Mouse (Mus musculus) neural tube, embryonic 14.5 days (tissue): ENCODE data around the gene Oxnad1. TPM values are rescaled to one million over a fixed set of nuclear protein-coding genes. Genes with fewer than 3 reads are reported as not detected.
"Not testable (repeated sequence)": the region's sequence is repeated elsewhere in the genome, so short reads cannot be mapped to it uniquely, and the experiment has no call there.

Source experiments
- ATAC-seq: fragments of 200-750 bp; cut with Nextera tagmentation; 2 replicates; pipeline ENCODE4 v1.8.0; 2017; ENCODE audit warnings: low read depth, mild to moderate bottlenecking, moderate TSS enrichment, moderate library complexity
- H3K27ac ChIP-seq: fragments of 300-500 bp; sonication (generic); 2 replicates; pipeline ENCODE4 v1.5.1; 2014; ENCODE audit warnings: low read depth, mild to moderate bottlenecking, control low read depth, low read length, moderate library complexity, mixed read lengths
- H3K27me3 ChIP-seq: fragments of 300-500 bp; sonication (generic); 2 replicates; pipeline ENCODE4 v1.6.1; 2014; ENCODE audit warnings: low read length; ENCODE audit not compliant: control insufficient read depth, insufficient read depth
- H3K36me3 ChIP-seq: fragments of 300-500 bp; sonication (generic); 2 replicates; pipeline ENCODE4 v1.6.1; 2014; ENCODE audit warnings: low read length, mixed read lengths; ENCODE audit not compliant: control insufficient read depth, insufficient read depth
- H3K4me1 ChIP-seq: fragments of 300-500 bp; sonication (generic); 2 replicates; pipeline ENCODE4 v1.6.1; 2014; ENCODE audit warnings: low read length; ENCODE audit not compliant: control insufficient read depth, insufficient read depth
- H3K4me2 ChIP-seq: fragments of 300-500 bp; sonication (generic); 2 replicates; pipeline ENCODE4 v1.6.1; 2014; ENCODE audit warnings: mild to moderate bottlenecking, low read depth, low read length, control low read depth
- H3K4me3 ChIP-seq: fragments of 300-500 bp; sonication (generic); 2 replicates; pipeline ENCODE4 v1.5.1; 2014; ENCODE audit warnings: low read depth, low read length, control low read depth, mixed read lengths
- H3K9ac ChIP-seq: fragments of 300-500 bp; sonication (generic); replicated peaks from 2 replicates; pipeline ENCODE4 v1.6.1; 2014; ENCODE audit warnings: low read depth, mild to moderate bottlenecking, control low read depth, low read length, mixed read lengths
- H3K9me3 ChIP-seq: fragments of 300-500 bp; sonication (generic); 2 replicates; pipeline ENCODE4 v1.6.1; 2016; ENCODE audit warnings: low read length; ENCODE audit not compliant: control insufficient read depth
- WGBS: fragments of 180-500 bp; shearing (Covaris S2); extraction: QIAGEN DNeasy Blood & Tissue Kit; methylation state at CpG from one replicate; pipeline ENCODE4 v1.1.7; 2014; 5-methylcytosine and 5-hydroxymethylcytosine counted together
- polyA plus RNA-seq: library from polyadenylated mRNA; unstranded; fragments of >200 nt; fragmentation: Nextera tagmentation; extraction: Ambion mirVana; gene quantifications from 2 replicates; pipeline ENCODE4 v1.2.1, GENCODE M21; 2014

Oxnad1 gene
- polyA plus RNA-seq, 1 experiment from 2014 or later: 13.8 TPM

DNA sequence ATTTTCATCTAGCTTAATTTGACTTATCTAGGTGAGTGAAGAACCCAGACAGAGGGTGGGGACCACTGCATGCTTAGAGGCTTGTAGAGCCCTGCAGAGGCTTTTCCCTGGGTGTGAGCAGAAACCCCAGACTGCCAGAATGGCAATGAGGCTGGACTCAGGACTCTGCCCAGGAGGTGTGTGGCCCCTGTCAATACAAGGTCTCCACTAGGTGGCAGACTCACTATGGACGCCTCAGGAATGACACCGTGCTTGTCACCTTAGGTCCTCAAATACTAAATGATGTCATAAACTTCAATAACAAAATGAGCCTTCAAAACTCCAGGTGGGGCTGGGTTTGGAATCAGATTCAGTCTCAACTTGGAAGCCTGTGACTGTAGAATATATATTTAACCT, 36.7 kb downstream of the Oxnad1 start:
- Histone ChIP-seq H3K9me3 (no peaks in the 10 kb centered on the region), H3K4me1 (no peaks in the 10 kb centered on the region), H3K27me3 (no peaks in the 10 kb centered on the region), H3K9ac (no peak overlapping the region), H3K27ac (no peak overlapping the region), H3K36me3 (no peaks in the 10 kb centered on the region), H3K4me2 (no peak overlapping the region), H3K4me3 (no peak overlapping the region)
- no peak for ATAC-seq
- 63% methylated on average over 2 of the region's 2 CpGs for WGBS

DNA sequence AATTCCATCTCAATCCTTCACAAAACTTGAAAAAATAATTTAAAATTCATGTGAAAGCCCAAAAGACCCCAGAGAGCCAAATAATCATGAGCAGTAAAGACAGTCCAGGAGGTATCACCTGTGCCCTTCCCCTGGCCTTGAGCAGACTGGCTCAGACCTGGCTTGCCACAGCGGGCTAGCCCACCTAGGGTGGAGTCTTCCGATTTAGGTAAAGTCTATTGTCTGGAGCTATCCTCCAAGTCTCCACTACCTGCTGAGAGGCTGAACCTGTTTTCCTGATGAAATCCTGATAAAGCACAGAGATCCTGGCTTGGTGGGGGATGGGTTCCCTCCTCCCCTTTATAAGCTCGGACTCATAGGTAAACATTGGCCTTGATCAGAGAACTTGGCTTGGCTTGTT, 39.1 kb downstream of the Oxnad1 start:
- H3K36me3 ChIP-seq: no peaks in the 10 kb centered on the region
- H3K9me3 ChIP-seq: no peaks in the 10 kb centered on the region
- WGBS: 80% methylated on average over 3 of the region's 3 CpGs
- H3K4me2 ChIP-seq: no peak overlapping the region
- no peak overlapping the region for H3K9ac ChIP-seq
- no peak overlapping the region for H3K27ac ChIP-seq
- H3K27me3 ChIP-seq: no peaks in the 10 kb centered on the region
- H3K4me3 ChIP-seq: no peak overlapping the region
- no peak for ATAC-seq
- no peaks in the 10 kb centered on the region for H3K4me1 ChIP-seq

DNA sequence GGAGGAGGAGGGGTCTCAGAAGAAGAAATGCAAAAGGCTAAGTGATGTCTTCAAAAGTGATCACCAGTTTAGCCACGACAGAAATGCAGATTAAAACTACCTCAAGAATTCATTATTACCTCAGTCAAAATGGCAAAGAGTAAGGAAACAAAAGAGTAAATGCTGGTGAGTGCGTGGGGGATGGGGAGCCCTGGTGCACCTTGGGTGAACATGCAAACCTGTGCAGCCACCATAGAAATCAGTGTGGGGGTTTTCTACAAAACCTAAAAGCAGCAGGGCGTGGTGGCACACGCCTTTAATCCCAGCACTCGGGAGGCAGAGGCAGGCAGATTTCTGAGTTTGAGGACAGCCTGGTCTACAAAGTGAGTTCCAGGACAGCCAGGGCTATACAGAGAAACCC, 40.1 kb downstream of the Oxnad1 start:
- WGBS: 89% methylated on average over 5 of the region's 5 CpGs

DNA sequence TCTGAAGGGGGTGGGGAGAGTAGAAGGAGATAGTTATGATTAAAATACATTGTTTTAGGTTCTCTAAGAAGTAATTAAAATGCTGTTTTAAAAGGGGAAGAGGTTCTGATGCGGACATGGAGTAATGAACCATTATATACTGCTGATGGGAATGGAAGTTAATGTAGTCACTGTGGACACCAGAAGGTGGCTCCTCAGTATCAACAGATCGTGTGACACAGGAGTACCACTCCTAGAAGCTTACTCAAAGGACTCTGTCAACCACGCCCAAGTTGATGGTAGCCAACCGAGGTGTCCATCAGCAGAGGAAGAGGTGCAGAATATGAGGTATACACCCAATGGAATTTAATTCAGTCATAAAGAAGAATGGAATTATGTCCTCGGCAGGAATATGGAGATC, 43.2 kb downstream of the Oxnad1 start:
- Histone ChIP-seq H3K4me2 (no peak overlapping the region), H3K9me3 (no peaks in the 10 kb centered on the region), H3K4me3 (no peak overlapping the region), H3K36me3 (no peaks in the 10 kb centered on the region), H3K9ac (no peak overlapping the region), H3K27me3 (no peaks in the 10 kb centered on the region), H3K27ac (no peak overlapping the region), H3K4me1 (no peaks in the 10 kb centered on the region)
- no peak for ATAC-seq
- WGBS: 88% methylated on average over 5 of the region's 5 CpGs

More for the DNA sequence above, 40.1 kb downstream of the Oxnad1 start:
- not testable (repeated sequence) for H3K36me3 ChIP-seq, H3K4me1 ChIP-seq, H3K4me2 ChIP-seq, H3K9ac ChIP-seq, H3K9me3 ChIP-seq, H3K27me3 ChIP-seq, ATAC-seq, H3K27ac ChIP-seq, H3K4me3 ChIP-seq

DNA sequence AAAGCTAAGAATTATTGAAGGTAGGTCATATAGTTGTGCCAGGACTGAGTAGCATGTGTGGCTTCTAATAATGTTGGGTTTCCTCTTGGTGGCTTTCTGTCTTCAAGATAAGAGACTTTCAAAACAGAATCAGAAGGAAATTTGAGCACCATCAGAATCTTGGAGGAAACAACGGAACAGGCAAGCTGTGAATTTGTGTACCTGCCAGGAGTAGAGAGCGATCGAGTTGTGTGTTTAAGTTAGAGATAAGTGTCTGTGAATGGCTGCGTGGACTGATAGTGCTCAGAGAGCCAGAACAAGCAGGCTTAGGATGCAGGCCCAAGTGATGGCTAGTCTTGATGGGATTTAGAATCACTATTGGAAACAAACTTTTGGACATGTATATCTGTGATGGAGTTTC, 46.7 kb downstream of the Oxnad1 start:
- no peak for ATAC-seq
- Histone ChIP-seq H3K4me3 (no peak overlapping the region), H3K4me1 (no peaks in the 10 kb centered on the region), H3K27ac (no peak overlapping the region), H3K4me2 (no peak overlapping the region), H3K36me3 (no peaks in the 10 kb centered on the region), H3K9me3 (no peaks in the 10 kb centered on the region), H3K27me3 (no peaks in the 10 kb centered on the region), H3K9ac (no peak overlapping the region)
- 86% methylated on average over 4 of the region's 4 CpGs for WGBS

DNA sequence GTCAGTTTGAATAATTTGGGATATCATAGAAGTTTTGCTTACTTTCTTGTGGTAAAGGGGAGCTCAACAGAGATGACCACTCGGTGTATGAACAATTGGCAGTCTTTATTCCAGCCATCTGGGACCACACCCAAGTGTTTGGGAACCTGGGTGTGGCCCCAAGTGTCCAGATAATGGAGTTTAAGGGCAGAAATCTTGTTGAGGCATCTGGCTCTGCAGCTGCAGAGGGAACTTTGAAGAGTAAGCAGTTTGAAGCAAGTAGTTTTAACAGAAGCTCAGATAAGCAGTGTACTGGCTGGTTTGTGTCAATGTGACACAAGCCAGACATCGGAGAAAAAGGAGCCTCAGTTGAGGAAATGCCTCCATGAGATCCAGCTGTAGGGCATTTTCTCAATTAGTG, 49.1 kb downstream of the Oxnad1 start:
- H3K36me3 ChIP-seq: no peaks in the 10 kb centered on the region
- H3K27me3 ChIP-seq: no peaks in the 10 kb centered on the region
- H3K4me3 ChIP-seq: no peak overlapping the region
- ATAC-seq: no peak
- H3K4me2 ChIP-seq: no peak overlapping the region
- H3K9me3 ChIP-seq: no peaks in the 10 kb centered on the region
- WGBS: 88% methylated on average over 2 of the region's 2 CpGs
- H3K9ac ChIP-seq: no peak overlapping the region
- H3K4me1 ChIP-seq: no peaks in the 10 kb centered on the region
- H3K27ac ChIP-seq: no peak overlapping the region

DNA sequence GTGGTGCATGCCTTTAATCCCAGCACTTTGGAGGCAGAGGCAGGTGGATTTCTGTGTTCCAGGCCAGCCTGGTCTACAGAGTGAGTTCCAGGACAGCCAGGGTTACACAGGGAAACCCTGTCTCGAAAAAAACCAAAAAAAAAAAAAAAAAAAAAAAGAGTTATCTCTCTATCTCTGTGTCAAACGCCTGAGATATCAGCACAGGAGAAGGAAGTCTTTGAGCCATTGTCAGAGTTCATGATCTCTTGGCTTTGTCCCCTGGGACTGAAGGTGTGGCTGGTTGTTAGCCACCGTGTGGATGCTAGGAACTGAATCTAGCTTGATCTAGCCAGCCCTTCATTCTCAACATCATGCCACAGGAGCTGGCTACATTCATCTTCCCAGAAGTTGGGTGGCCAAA, 51.3 kb downstream of the Oxnad1 start:
- H3K9ac ChIP-seq, H3K36me3 ChIP-seq, H3K27ac ChIP-seq, H3K9me3 ChIP-seq, H3K4me1 ChIP-seq, H3K27me3 ChIP-seq, H3K4me2 ChIP-seq, H3K4me3 ChIP-seq, ATAC-seq: not testable (repeated sequence)
- 82% methylated on average over 3 of the region's 3 CpGs for WGBS

DNA sequence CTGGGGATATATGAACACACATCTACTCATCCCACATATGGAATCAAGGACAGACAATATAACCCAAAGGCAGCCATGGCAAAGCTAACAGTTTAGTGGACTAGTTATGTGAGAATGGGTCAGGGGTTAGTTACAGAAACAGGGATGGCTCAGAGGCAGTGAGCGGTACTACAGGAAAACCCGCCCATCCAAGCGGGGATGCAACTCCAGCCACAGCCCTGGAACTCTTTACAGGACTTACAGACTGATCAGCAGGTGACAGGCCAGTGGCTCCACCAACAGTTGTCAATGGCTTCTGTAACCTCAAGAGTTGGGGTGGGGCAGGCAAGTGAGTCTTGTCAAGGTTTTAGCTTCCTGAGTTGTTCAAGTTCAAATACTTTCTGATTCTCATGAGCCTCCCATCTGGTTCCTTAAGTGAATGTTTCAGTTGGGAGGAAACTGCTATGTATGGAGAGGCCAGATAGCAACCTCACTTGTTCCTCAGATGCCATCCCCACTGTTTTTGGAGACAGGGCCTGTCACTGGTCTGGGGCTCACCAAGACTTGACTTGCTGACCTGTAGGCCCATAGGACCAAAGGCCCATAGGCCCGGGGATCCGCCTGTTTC, 55.3 kb downstream of the Oxnad1 start:
- no peaks in the 10 kb centered on the region for H3K36me3 ChIP-seq
- H3K9ac ChIP-seq: no peak overlapping the region
- ATAC-seq: no peak
- no peaks in the 10 kb centered on the region for H3K27me3 ChIP-seq
- no peak overlapping the region for H3K4me2 ChIP-seq
- H3K27ac ChIP-seq: no peak overlapping the region
- H3K4me3 ChIP-seq: no peak overlapping the region
- H3K4me1 ChIP-seq: no peaks in the 10 kb centered on the region
- no peaks in the 10 kb centered on the region for H3K9me3 ChIP-seq
- WGBS: 87% methylated on average over 5 of the region's 5 CpGs

DNA sequence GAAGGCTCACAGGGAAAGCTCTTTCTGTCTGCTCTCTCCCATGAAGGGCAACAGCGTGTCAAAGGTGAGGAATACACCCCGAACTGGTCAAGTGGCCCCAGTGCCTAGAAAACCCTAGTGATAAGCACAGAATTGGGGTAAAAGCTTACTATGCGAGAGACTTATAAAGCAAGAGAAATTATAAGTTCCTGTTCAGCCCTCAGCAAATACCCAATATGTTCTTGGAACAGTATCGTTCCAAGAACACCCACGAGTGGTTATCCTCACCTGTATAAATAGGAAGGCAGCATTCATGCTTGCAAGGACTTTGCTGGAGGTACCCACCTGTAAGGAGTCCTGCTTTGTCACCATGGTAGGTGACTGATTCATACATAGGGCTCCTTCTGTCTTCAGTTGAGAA, 56.5 kb downstream of the Oxnad1 start, which contains the start of gene Msmb:
TSS of gene Msmb (plus strand) at position 301 of the 400 bp plus-strand sequence.
- Histone ChIP-seq H3K27me3 (no peaks in the 10 kb centered on the region), H3K9me3 (no peaks in the 10 kb centered on the region), H3K4me2 (no peak within 1 kb of the TSS), H3K9ac (no peak within 1 kb of the TSS), H3K4me3 (no peak within 1 kb of the TSS), H3K27ac (no peak within 1 kb of the TSS), H3K36me3 (no peaks in the 10 kb centered on the region), H3K4me1 (no peaks in the 10 kb centered on the region)
- WGBS: 90% methylated on average over 5 of the region's 5 CpGs
- no peak for ATAC-seq
